Mouse (Mus musculus) MEL (cell line): ENCODE data around the gene Lmtk3.

Experiments used
- MAFK ChIP-seq: IDR thresholded peaks from 2 replicates; pipeline ENCODE4 v1.6.1; 2011; ENCODE audit warnings: low read depth, mild to moderate bottlenecking, low read length, improper control_type of control experiment, borderline replicate concordance
- POLR2A ChIP-seq, 2 experiments: IDR thresholded peaks; 2 replicates each; pipeline ENCODE4 v1.6.1; 2011 to 2012; ENCODE audit warnings: low read length in 2 of 2, mild to moderate bottlenecking in 2 of 2, control low read depth in 1 of 2, improper control_type of control experiment in 1 of 2, low read depth in 1 of 2, moderate library complexity in 1 of 2; ENCODE audit not compliant: control insufficient read depth in 1 of 2, insufficient read depth in 1 of 2, poor library complexity in 1 of 2
- ZNF384 ChIP-seq: IDR thresholded peaks from 2 replicates; pipeline ENCODE4 v1.6.1; 2012; ENCODE audit warnings: low read depth, mild to moderate bottlenecking, inconsistent platforms, low read length, improper control_type of control experiment

- no peak for TF ChIP-seq POLR2A (IDR thresholded peaks at IDR 0.05; ENCODE audit: control insufficient read depth in 1 of 2, insufficient read depth in 1 of 2, low read depth in 1 of 2, low read length in 2 of 2, poor library complexity in 1 of 2)
- no peak for TF ChIP-seq ZNF384
- no peak for TF ChIP-seq MAFK
Observed at GRCm38 (mm10) chr7:45842950-45843744, 59.6 kb downstream of the Lmtk3 start.
